Mouse (Mus musculus) hindbrain, embryonic 15.5 days (tissue): ENCODE measurements around the gene Zmiz1. TPM values are rescaled to one million over a fixed set of nuclear protein-coding genes. Genes with fewer than 3 reads are reported as not detected.

Experiments used
- ATAC-seq: fragments of 200-750 bp; cut with Nextera tagmentation; 2 replicates; pipeline ENCODE4 v1.8.0; 2017; ENCODE audit warnings: low read depth, moderate number of reproducible peaks, moderate TSS enrichment; ENCODE audit not compliant: low FRiP score
- H3K27ac ChIP-seq: fragments of 300-500 bp; sonication (generic); replicated peaks from 2 replicates; pipeline ENCODE4 v1.5.1; 2015; ENCODE audit warnings: mild to moderate bottlenecking, inconsistent platforms
- H3K27me3 ChIP-seq: fragments of 300-500 bp; sonication (generic); 2 replicates; pipeline ENCODE4 v1.6.1; 2015; ENCODE audit warnings: control low read depth, inconsistent platforms
- H3K36me3 ChIP-seq: fragments of 300-500 bp; sonication (generic); 2 replicates; pipeline ENCODE4 v1.6.1; 2015; ENCODE audit warnings: control low read depth, inconsistent platforms
- H3K4me1 ChIP-seq: fragments of 300-500 bp; sonication (generic); replicated peaks from 2 replicates; pipeline ENCODE4 v1.6.1; 2015; ENCODE audit warnings: control low read depth, inconsistent platforms
- H3K4me2 ChIP-seq: fragments of 300-500 bp; sonication (generic); 2 replicates; pipeline ENCODE4 v1.6.1; 2015; ENCODE audit warnings: moderate library complexity, mild to moderate bottlenecking, inconsistent platforms
- H3K4me3 ChIP-seq: fragments of 300-500 bp; sonication (generic); 2 replicates; pipeline ENCODE4 v1.5.1; 2015; ENCODE audit warnings: mild to moderate bottlenecking, inconsistent platforms
- H3K9ac ChIP-seq: fragments of 300-500 bp; sonication (generic); 2 replicates; pipeline ENCODE4 v1.6.1; 2015; ENCODE audit warnings: inconsistent platforms
- H3K9me3 ChIP-seq: fragments of 300-500 bp; sonication (generic); 2 replicates; pipeline ENCODE4 v1.6.1; 2016; ENCODE audit warnings: control low read depth, inconsistent platforms
- WGBS: fragments of 180-500 bp; shearing (Covaris S2); methylation state at CpG from one replicate; pipeline ENCODE4 v1.1.7; 2015; 5-methylcytosine and 5-hydroxymethylcytosine counted together
- polyA plus RNA-seq: library from polyadenylated mRNA; unstranded; fragments of >200 nt; fragmentation: Nextera tagmentation; extraction: Ambion mirVana; gene quantifications from 2 replicates; pipeline ENCODE4 v1.2.1, GENCODE M21; 2015

Zmiz1 gene
- polyA plus RNA-seq, 1 experiment from 2014 or later, result 70.9 TPM

DNA sequence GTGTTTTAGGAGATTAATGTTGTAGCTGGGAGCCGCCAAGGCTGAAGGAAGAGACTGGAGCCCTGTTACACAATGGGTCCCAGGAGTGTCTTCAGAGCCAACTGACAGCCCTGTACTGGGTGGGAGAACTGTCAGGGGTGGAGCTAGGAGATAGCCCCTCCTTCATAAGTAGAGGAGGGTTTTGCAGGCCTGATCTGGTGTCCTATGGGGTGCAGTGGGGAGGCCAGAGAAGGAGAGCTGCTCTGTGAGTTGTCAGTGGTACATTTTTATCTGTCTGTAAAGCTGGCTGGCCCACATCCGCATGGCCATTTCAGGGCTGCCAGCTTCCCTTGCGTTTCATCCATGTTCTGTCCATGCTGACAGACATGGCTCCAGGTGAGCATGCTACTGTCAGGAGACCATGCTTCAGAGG lies 20.9 kb downstream of the Zmiz1 start:
- 63% methylated on average over 3 of the region's 3 CpGs for WGBS
- Histone ChIP-seq H3K4me3 (no peak overlapping the region), H3K4me2 (no peak overlapping the region), H3K4me1 (peaks cover 100% of the 10 kb centered on the region), H3K27me3 (no peaks in the 10 kb centered on the region), H3K36me3 (no peaks in the 10 kb centered on the region), H3K27ac (peak overlapping the region; percentile 64; the same call in 1 of the 2 replicates), H3K9ac (no peak overlapping the region), H3K9me3 (no peaks in the 10 kb centered on the region)
- peak; percentile 17; the same call in 1 of the 2 replicates for ATAC-seq

- Histone ChIP-seq H3K9me3 (no peaks in the 10 kb centered on the region), H3K4me1 (peaks cover 100% of the 10 kb centered on the region), H3K4me3 (no peak overlapping the region), H3K27ac (peak overlapping the region; percentile 50; the same call in 1 of the 2 replicates), H3K4me2 (no peak overlapping the region), H3K36me3 (no peaks in the 10 kb centered on the region), H3K27me3 (no peaks in the 10 kb centered on the region), H3K9ac (no peak overlapping the region)
- 72% methylated on average over 4 of the region's 4 CpGs for WGBS
- no peak for ATAC-seq
Measured at GRCm38 (mm10) chr14:25480443-25480842, 21.5 kb downstream of the Zmiz1 start.

DNA sequence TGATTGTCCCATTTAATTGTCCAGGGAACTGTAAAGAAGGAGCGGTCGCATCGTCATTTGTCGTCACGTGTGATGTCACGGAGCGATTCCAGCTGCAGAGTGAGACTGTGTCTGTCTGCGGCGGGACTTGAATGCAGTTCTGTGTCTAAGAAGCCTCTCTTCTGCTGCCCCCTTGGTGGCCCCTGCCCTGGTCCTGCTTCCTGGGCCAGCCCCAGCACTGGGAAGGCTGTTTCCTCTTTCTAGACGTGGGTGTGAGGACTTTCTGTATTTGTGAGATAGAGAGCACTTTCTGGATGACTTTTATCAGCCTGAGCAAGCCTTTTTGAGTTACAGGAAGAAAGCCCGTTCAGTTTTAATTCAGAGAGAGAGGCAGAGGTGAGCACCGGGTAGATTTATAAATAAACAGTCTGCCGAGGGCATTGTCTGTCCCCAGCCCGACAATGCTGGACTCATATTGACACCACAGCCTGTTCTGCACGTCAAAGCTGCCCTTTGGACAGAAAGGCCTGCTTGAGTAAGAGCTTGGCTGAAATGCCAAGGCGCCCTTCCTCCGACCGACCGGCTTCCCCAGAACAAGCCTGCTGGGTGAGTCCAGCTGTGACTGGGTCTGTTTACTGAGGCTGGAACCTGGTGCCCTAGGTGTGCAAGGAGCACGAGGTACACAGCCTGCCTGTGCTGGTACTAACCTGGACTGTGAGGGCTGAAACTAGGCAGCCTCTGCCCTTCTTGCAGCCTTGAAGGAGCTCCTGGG lies 22.1 kb downstream of the Zmiz1 start:
- Histone ChIP-seq H3K36me3 (no peaks in the 10 kb centered on the region), H3K9me3 (no peaks in the 10 kb centered on the region), H3K4me1 (peaks cover 99% of the 10 kb centered on the region), H3K27me3 (no peaks in the 10 kb centered on the region), H3K4me2 (no peak overlapping the region), H3K9ac (peak overlapping the region; percentile 6; the same call in 1 of the 2 replicates), H3K4me3 (no peak overlapping the region), H3K27ac (peak overlapping the region; percentile 50)
- ATAC-seq, result no peak
- WGBS, result 42% methylated on average over 20 of the region's 20 CpGs

- peak overlapping the region; percentile 6; the same call in 1 of the 2 replicates for H3K9ac ChIP-seq
- no peak for ATAC-seq
Measured at GRCm38 (mm10) chr14:25481667-25482331, 22.8 kb downstream of the Zmiz1 start.

GRCm38 (mm10) chr14:25482404-25482803 lies 23.4 kb downstream of the Zmiz1 start:
- H3K36me3 ChIP-seq, result no peaks in the 10 kb centered on the region
- H3K4me1 ChIP-seq, result peaks cover 99% of the 10 kb centered on the region
- H3K9me3 ChIP-seq, result no peaks in the 10 kb centered on the region
- H3K4me3 ChIP-seq, result no peak overlapping the region
- 42% methylated on average over 5 of the region's 5 CpGs for WGBS
- no peak overlapping the region for H3K4me2 ChIP-seq
- no peak overlapping the region for H3K9ac ChIP-seq
- no peak for ATAC-seq
- no peak overlapping the region for H3K27ac ChIP-seq
- no peaks in the 10 kb centered on the region for H3K27me3 ChIP-seq

More at GRCm38 (mm10) chr14:25481667-25482331, 22.8 kb downstream of the Zmiz1 start:
- Histone ChIP-seq H3K4me3 (no peak overlapping the region), H3K27ac (peak overlapping the region; percentile 50; the same call in 1 of the 2 replicates), H3K9me3 (no peaks in the 10 kb centered on the region), H3K4me1 (peaks cover 99% of the 10 kb centered on the region), H3K36me3 (no peaks in the 10 kb centered on the region), H3K27me3 (no peaks in the 10 kb centered on the region), H3K4me2 (no peak overlapping the region)
- WGBS, result 71% methylated on average over 11 of the region's 11 CpGs

DNA sequence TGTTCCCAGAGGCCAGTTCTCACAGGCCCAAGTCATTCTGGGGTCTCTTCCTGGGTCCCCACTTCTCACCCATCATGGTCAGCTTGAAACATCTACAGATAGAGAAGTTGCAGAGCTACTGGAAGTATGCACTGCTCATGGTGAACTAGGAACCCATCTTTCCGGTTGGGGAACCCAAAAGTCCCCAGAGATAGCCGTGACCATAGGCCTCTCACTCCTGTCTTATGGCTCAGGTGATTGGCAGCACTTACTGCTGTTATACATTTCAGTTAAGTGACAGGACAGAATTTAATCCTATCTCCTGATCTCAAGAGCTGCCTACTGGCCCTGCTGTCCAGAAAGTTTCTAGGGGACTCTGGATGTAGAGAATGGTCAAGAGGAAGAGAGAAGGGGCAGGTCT lies 24.3 kb downstream of the Zmiz1 start:
- no peak overlapping the region for H3K27ac ChIP-seq
- no peaks in the 10 kb centered on the region for H3K9me3 ChIP-seq
- H3K4me2 ChIP-seq, result no peak overlapping the region
- H3K4me3 ChIP-seq, result no peak overlapping the region
- H3K36me3 ChIP-seq, result no peaks in the 10 kb centered on the region
- no peak for ATAC-seq
- no peaks in the 10 kb centered on the region for H3K27me3 ChIP-seq
- 81% methylated on average over 2 of the region's 2 CpGs for WGBS
- H3K4me1 ChIP-seq, result peaks cover 99% of the 10 kb centered on the region
- no peak overlapping the region for H3K9ac ChIP-seq

GRCm38 (mm10) chr14:25484049-25484448 lies 25.1 kb downstream of the Zmiz1 start:
- Histone ChIP-seq H3K4me2 (no peak overlapping the region), H3K9me3 (no peaks in the 10 kb centered on the region), H3K27me3 (no peaks in the 10 kb centered on the region), H3K27ac (no peak overlapping the region; the same call in 1 of the 2 replicates), H3K4me3 (no peak overlapping the region), H3K9ac (no peak overlapping the region), H3K4me1 (peaks cover 99% of the 10 kb centered on the region), H3K36me3 (no peaks in the 10 kb centered on the region)
- ATAC-seq, result no peak
- 33% methylated on average over 5 of the region's 5 CpGs for WGBS

DNA sequence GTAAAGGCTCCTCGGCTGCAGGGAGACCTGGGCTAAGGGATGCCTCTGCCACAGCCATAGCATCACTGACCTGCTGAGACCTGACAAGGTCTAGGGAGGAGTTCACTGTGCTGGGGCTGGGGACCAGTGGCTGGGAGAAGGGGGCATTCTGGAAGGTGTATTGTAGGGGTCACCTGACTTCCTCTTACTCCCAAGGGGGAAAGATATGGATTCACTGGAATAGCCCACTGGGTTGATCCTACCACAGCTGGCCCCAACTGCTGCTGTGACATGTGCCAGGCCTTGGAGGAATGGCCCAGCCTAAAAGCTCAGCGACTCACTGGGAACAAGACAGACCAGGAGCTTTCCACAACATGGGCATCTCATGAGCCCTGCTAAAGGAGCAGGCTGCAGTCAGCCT lies 27.2 kb downstream of the Zmiz1 start:
- Histone ChIP-seq H3K4me1 (peaks cover 93% of the 10 kb centered on the region), H3K27ac (no peak overlapping the region), H3K4me3 (no peak overlapping the region), H3K9ac (no peak overlapping the region), H3K36me3 (no peaks in the 10 kb centered on the region), H3K4me2 (no peak overlapping the region), H3K9me3 (no peaks in the 10 kb centered on the region), H3K27me3 (no peaks in the 10 kb centered on the region)
- no peak for ATAC-seq
- 77% methylated on average over 2 of the region's 2 CpGs for WGBS

DNA sequence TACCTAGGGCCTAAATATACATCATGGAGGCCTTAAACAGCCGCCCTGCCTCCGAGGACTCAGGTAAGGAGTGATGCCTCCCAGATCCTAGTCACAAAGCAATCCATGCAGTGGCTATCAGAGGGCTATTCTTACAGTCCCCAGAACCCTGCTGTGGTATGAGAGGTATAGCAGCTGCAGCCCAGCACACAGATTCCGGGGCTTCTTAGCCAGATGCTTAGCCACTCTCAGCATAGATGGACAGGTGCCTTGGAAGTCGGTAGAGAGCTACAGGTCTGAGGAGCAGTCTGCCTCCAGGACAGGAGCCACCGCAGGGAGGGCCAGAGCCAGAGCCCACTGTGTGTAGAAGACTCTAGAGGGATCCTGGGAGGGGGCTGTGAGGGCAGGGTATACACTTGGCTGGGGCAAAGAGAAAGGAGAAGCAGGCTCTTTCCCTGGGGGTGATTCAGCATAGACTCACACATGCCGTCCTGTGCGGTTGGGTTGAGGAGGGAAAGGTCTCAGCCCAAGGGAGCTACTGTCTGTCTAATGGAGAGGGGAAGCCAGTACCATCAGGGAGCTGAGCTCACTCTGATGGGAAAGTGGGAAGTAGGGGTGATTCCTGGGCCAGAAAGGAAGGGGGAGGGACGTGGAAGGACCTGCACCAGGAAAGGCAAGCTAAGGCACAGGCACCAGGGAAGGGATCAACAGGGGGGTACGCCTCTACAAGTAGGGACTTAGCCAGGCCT lies 27.9 kb downstream of the Zmiz1 start:
- H3K9ac ChIP-seq, result no peak overlapping the region
- 78% methylated on average over 9 of the region's 9 CpGs for WGBS

GRCm38 (mm10) chr14:25487470-25487955 lies 28.5 kb downstream of the Zmiz1 start:
- Histone ChIP-seq H3K4me3 (no peak overlapping the region), H3K27ac (peak overlapping the region; percentile 31; the same call in 1 of the 2 replicates), H3K9ac (no peak overlapping the region), H3K4me1 (peaks cover 93% of the 10 kb centered on the region), H3K9me3 (no peaks in the 10 kb centered on the region), H3K4me2 (no peak overlapping the region), H3K27me3 (no peaks in the 10 kb centered on the region), H3K36me3 (no peaks in the 10 kb centered on the region)
- 68% methylated on average over 7 of the region's 7 CpGs for WGBS
- ATAC-seq, result no peak

More for the DNA sequence above, 27.9 kb downstream of the Zmiz1 start:
- no peaks in the 10 kb centered on the region for H3K9me3 ChIP-seq
- H3K36me3 ChIP-seq, result no peaks in the 10 kb centered on the region
- no peak for ATAC-seq
- H3K4me2 ChIP-seq, result no peak overlapping the region
- peaks cover 93% of the 10 kb centered on the region for H3K4me1 ChIP-seq
- no peak overlapping the region for H3K4me3 ChIP-seq
- H3K27me3 ChIP-seq, result no peaks in the 10 kb centered on the region
- H3K27ac ChIP-seq, result peak overlapping the region; percentile 23; the same call in 1 of the 2 replicates

GRCm38 (mm10) chr14:25488097-25488613 lies 29.2 kb downstream of the Zmiz1 start:
- no peak for ATAC-seq
- Histone ChIP-seq H3K9me3 (no peaks in the 10 kb centered on the region), H3K27me3 (no peaks in the 10 kb centered on the region), H3K4me1 (peaks cover 93% of the 10 kb centered on the region), H3K4me2 (no peak overlapping the region), H3K9ac (0 out of 2 replicates have a peak overlapping the region, but pooled peaks have one; percentile 13), H3K36me3 (no peaks in the 10 kb centered on the region), H3K4me3 (no peak overlapping the region), H3K27ac (peak overlapping the region; percentile 31; the same call in 1 of the 2 replicates)
- 71% methylated on average over 6 of the region's 6 CpGs for WGBS
